25 mouse cellular contexts compared by ENCODE assay signal in genomic region chr13:96947722-96948121, GRCm38 (mm10).
"Had no signal": no experiment of that assay in that cellular context is flagged by ENCODE, and none has a peak within 500 bp of the region (broad histone marks: within the 10 kb centered on the region; RNA-seq: fewer than 3 reads in every experiment).

No protein-coding gene starts in this region.

- DNase-seq: gastrocnemius, postnatal 14 days; gastrocnemius, postnatal 36 days; heart, adult 2 months; heart, postnatal 10 days; heart, postnatal 4 days; kidney, adult 18-20 months; kidney, adult 8-10 months; kidney, postnatal 10 days; kidney, postnatal 25 days; kidney, postnatal 4 days; left cerebral cortex, postnatal 4 days had no signal

- H3K4me3 ChIP-seq: heart, adult 2 months; hindbrain, embryonic 10.5 days; hindbrain, embryonic 12.5 days; intestine, embryonic 15.5 days; layer of hippocampus, adult 2 months; left cerebral cortex, adult 2 months; limb, embryonic 13.5 days; limb, embryonic 15.5 days; liver, embryonic 12.5 days had no signal

- H3K36me3 ChIP-seq: hindbrain, embryonic 10.5 days; hindbrain, embryonic 12.5 days; intestine, embryonic 15.5 days; limb, embryonic 13.5 days; limb, embryonic 15.5 days had no signal

- H3K4me1 ChIP-seq: hindbrain, embryonic 10.5 days; limb, embryonic 15.5 days; liver, embryonic 12.5 days had no signal

- H3K27ac ChIP-seq: heart, adult 2 months; hindbrain, embryonic 10.5 days; hindbrain, embryonic 12.5 days; hindbrain, embryonic 14.5 days; intestine, embryonic 15.5 days; layer of hippocampus, adult 2 months; left cerebral cortex, adult 2 months; limb, embryonic 13.5 days; limb, embryonic 15.5 days; liver, embryonic 12.5 days; liver, embryonic 14.5 days had no signal

- H3K9me3 ChIP-seq: hindbrain, embryonic 12.5 days; intestine, embryonic 15.5 days; limb, embryonic 13.5 days; limb, embryonic 15.5 days; liver, embryonic 12.5 days had no signal

- H3K9ac ChIP-seq: hindbrain, embryonic 12.5 days; hindbrain, embryonic 14.5 days; intestine, embryonic 15.5 days; limb, embryonic 13.5 days; limb, embryonic 15.5 days; liver, embryonic 12.5 days; liver, embryonic 14.5 days had no signal

- H3K27me3 ChIP-seq: hindbrain, embryonic 12.5 days; intestine, embryonic 15.5 days; limb, embryonic 13.5 days; limb, embryonic 15.5 days; liver, embryonic 12.5 days had no signal

- ATAC-seq: hindbrain, embryonic 16.5 days; inflammation-experienced regulatory T-cells, adult 6 months; intestine, embryonic 15.5 days; intestine, postnatal 0 days; liver, embryonic 12.5 days had no signal

- H3K4me2 ChIP-seq: heart, embryonic 11.5 days; hindbrain, embryonic 12.5 days; hindbrain, embryonic 14.5 days; intestine, embryonic 15.5 days; limb, embryonic 13.5 days; limb, embryonic 15.5 days; liver, embryonic 12.5 days had no signal
